Mouse (Mus musculus) intestine, embryonic 14.5 days (tissue): ENCODE data around the gene Tomm34. TPM values are rescaled to one million over a fixed set of nuclear protein-coding genes. Genes with fewer than 3 reads are reported as not detected.

Experiments used
- ATAC-seq: fragments of 200-750 bp; cut with Nextera tagmentation; replicated peaks from 2 replicates; pipeline ENCODE4 v1.8.0; 2017; ENCODE audit warnings: low read depth, moderate number of reproducible peaks, moderate TSS enrichment, moderate library complexity; ENCODE audit not compliant: low FRiP score, low TSS enrichment
- DNase-seq: peaks from one replicate; pipeline ENCODE4 v3.0.0-alpha.2; 2018; ENCODE audit warnings: low spot score
- H3K27ac ChIP-seq: fragments of 300-500 bp; sonication (generic); 2 replicates; pipeline ENCODE4 v1.5.1; 2014; ENCODE audit warnings: low read depth, mild to moderate bottlenecking, control low read depth
- H3K27me3 ChIP-seq: fragments of 300-500 bp; sonication (generic); replicated peaks from 2 replicates; pipeline ENCODE4 v1.6.1; 2014; ENCODE audit warnings: low read length, control low read depth; ENCODE audit not compliant: control insufficient read depth, insufficient read depth
- H3K36me3 ChIP-seq: fragments of 300-500 bp; sonication (generic); 2 replicates; pipeline ENCODE4 v1.6.1; 2014; ENCODE audit warnings: low read length, control low read depth; ENCODE audit not compliant: control insufficient read depth, insufficient read depth
- H3K4me1 ChIP-seq: fragments of 300-500 bp; sonication (generic); replicated peaks from 2 replicates; pipeline ENCODE4 v1.6.1; 2014; ENCODE audit warnings: low read length, control low read depth, mixed read lengths; ENCODE audit not compliant: control insufficient read depth, insufficient read depth
- H3K4me2 ChIP-seq: fragments of 300-500 bp; sonication (generic); 2 replicates; pipeline ENCODE4 v1.6.1; 2014; ENCODE audit warnings: low read length
- H3K4me3 ChIP-seq: fragments of 300-500 bp; sonication (generic); 2 replicates; pipeline ENCODE4 v1.5.1; 2014; ENCODE audit warnings: low read depth, low read length, control low read depth, mixed read lengths
- H3K9ac ChIP-seq: fragments of 300-500 bp; sonication (generic); 2 replicates; pipeline ENCODE4 v1.6.1; 2014; ENCODE audit warnings: mild to moderate bottlenecking, low read length
- H3K9me3 ChIP-seq: fragments of 300-500 bp; sonication (generic); 2 replicates; pipeline ENCODE4 v1.6.1; 2016; ENCODE audit warnings: low read length, control low read depth; ENCODE audit not compliant: control insufficient read depth
- WGBS: fragments of 180-500 bp; shearing (Covaris S2); extraction: QIAGEN DNeasy Blood & Tissue Kit; methylation state at CpG from one replicate; pipeline ENCODE4 v1.1.7; 2014; 5-methylcytosine and 5-hydroxymethylcytosine counted together
- polyA plus RNA-seq: library from polyadenylated mRNA; unstranded; fragments of >200 nt; fragmentation: Nextera tagmentation; extraction: Ambion mirVana; gene quantifications from 2 replicates; pipeline ENCODE4 v1.2.1, GENCODE M21; 2014

Tomm34 gene
- polyA plus RNA-seq, 1 experiment from 2014 or later: 65.9 TPM

- WGBS: 70% methylated on average over 2 of the region's 2 CpGs
- Histone ChIP-seq H3K27ac (no peak overlapping the region), H3K9me3 (no peaks in the 10 kb centered on the region), H3K36me3 (no peaks in the 10 kb centered on the region), H3K27me3 (no peaks in the 10 kb centered on the region), H3K4me3 (no peak overlapping the region), H3K4me2 (no peak overlapping the region), H3K9ac (no peak overlapping the region), H3K4me1 (no peaks in the 10 kb centered on the region)
- ATAC-seq (no peak), DNase-seq (no peak)
These were observed 29.4 kb downstream of the Tomm34 start for GRCm38 (mm10) chr2:164041523-164041922.

- Histone ChIP-seq H3K4me3 (no peak overlapping the region), H3K9ac (no peak overlapping the region), H3K27me3 (no peaks in the 10 kb centered on the region), H3K4me1 (no peaks in the 10 kb centered on the region), H3K9me3 (no peaks in the 10 kb centered on the region), H3K27ac (no peak overlapping the region), H3K36me3 (no peaks in the 10 kb centered on the region), H3K4me2 (no peak overlapping the region)
- DNase-seq: no peak
- WGBS: 86% methylated on average over 6 of the region's 6 CpGs
- ATAC-seq: no peak
These were observed 30.0 kb downstream of the Tomm34 start for GRCm38 (mm10) chr2:164040949-164041348.

GRCm38 (mm10) chr2:164038407-164039028, 32.5 kb downstream of the Tomm34 start:
- no peak overlapping the region for H3K4me3 ChIP-seq
- ATAC-seq: no peak; the same call in 1 of the 2 replicates
- no peaks in the 10 kb centered on the region for H3K27me3 ChIP-seq
- no peak overlapping the region for H3K27ac ChIP-seq
- H3K4me1 ChIP-seq: no peaks in the 10 kb centered on the region
- 92% methylated on average over 1 of the region's 1 CpGs for WGBS
- no peak overlapping the region for H3K4me2 ChIP-seq
- no peaks in the 10 kb centered on the region for H3K9me3 ChIP-seq
- no peak for DNase-seq
- H3K9ac ChIP-seq: no peak overlapping the region
- H3K36me3 ChIP-seq: no peaks in the 10 kb centered on the region

- Histone ChIP-seq H3K27me3 (no peaks in the 10 kb centered on the region), H3K9ac (no peak overlapping the region), H3K4me1 (no peaks in the 10 kb centered on the region), H3K9me3 (0 out of 2 replicates have a peak, but pooled peaks cover 3% of the 10 kb centered on the region), H3K36me3 (no peaks in the 10 kb centered on the region), H3K4me2 (no peak overlapping the region), H3K27ac (no peak overlapping the region), H3K4me3 (no peak overlapping the region)
- DNase-seq (no peak), ATAC-seq (no peak; the same call in 1 of the 2 replicates)
- 54% methylated on average over 10 of the region's 10 CpGs for WGBS
These were observed 34.4 kb downstream of the Tomm34 start for GRCm38 (mm10) chr2:164036520-164037019.

GRCm38 (mm10) chr2:164032973-164033372, 38.0 kb downstream of the Tomm34 start:
- H3K27ac ChIP-seq: no peak overlapping the region
- H3K4me2 ChIP-seq: no peak overlapping the region
- DNase-seq: no peak
- H3K4me3 ChIP-seq: no peak overlapping the region
- H3K27me3 ChIP-seq: no peaks in the 10 kb centered on the region
- H3K36me3 ChIP-seq: no peaks in the 10 kb centered on the region
- WGBS: 86% methylated on average over 3 of the region's 3 CpGs
- H3K9ac ChIP-seq: no peak overlapping the region
- H3K4me1 ChIP-seq: no peaks in the 10 kb centered on the region
- 0 out of 2 replicates have a peak, but pooled peaks cover 3% of the 10 kb centered on the region for H3K9me3 ChIP-seq
- ATAC-seq: no peak

GRCm38 (mm10) chr2:164031147-164031546, 39.8 kb downstream of the Tomm34 start:
- 69% methylated on average over 10 of the region's 10 CpGs for WGBS

GRCm38 (mm10) chr2:164025150-164025549, 45.8 kb downstream of the Tomm34 start, which contains the start of gene Pabpc1l:
Pabpc1l (plus strand) TSS chr2:164025450.
- Histone ChIP-seq H3K36me3 (no peaks in the 10 kb centered on the region), H3K9me3 (no peaks in the 10 kb centered on the region), H3K4me1 (no peaks in the 10 kb centered on the region), H3K27me3 (no peaks in the 10 kb centered on the region), H3K4me2 (no peak within 1 kb of the TSS), H3K27ac (no peak within 1 kb of the TSS), H3K9ac (no peak within 1 kb of the TSS), H3K4me3 (no peak within 1 kb of the TSS)
- ATAC-seq (no peak), DNase-seq (no peak)
- WGBS: 84% methylated on average over 16 of the region's 16 CpGs

More at GRCm38 (mm10) chr2:164031147-164031546, 39.8 kb downstream of the Tomm34 start:
- Histone ChIP-seq H3K27me3 (no peaks in the 10 kb centered on the region), H3K4me3 (no peak overlapping the region), H3K9ac (no peak overlapping the region), H3K4me2 (no peak overlapping the region), H3K36me3 (no peaks in the 10 kb centered on the region), H3K4me1 (no peaks in the 10 kb centered on the region), H3K27ac (no peak overlapping the region), H3K9me3 (0 out of 2 replicates have a peak, but pooled peaks cover 3% of the 10 kb centered on the region)
- no peak for ATAC-seq
- DNase-seq: no peak

- peaks cover 27% of the 10 kb centered on the region for H3K36me3 ChIP-seq
- H3K9me3 ChIP-seq: no peaks in the 10 kb centered on the region
- 56% methylated on average over 2 of the region's 2 CpGs for WGBS
- H3K4me3 ChIP-seq: no peak overlapping the region
- no peak for DNase-seq
- no peak overlapping the region for H3K4me2 ChIP-seq
- H3K27me3 ChIP-seq: no peaks in the 10 kb centered on the region
- no peak overlapping the region for H3K9ac ChIP-seq
- H3K4me1 ChIP-seq: no peaks in the 10 kb centered on the region
- no peak for ATAC-seq
- no peak overlapping the region for H3K27ac ChIP-seq
These were observed 48.9 kb downstream of the Tomm34 start for GRCm38 (mm10) chr2:164022104-164022503.

- 89% methylated on average over 4 of the region's 4 CpGs for WGBS
- no peaks in the 10 kb centered on the region for H3K9me3 ChIP-seq
- no peak for DNase-seq
- H3K4me1 ChIP-seq: no peaks in the 10 kb centered on the region
- H3K4me2 ChIP-seq: no peak overlapping the region
- peaks cover 48% of the 10 kb centered on the region for H3K36me3 ChIP-seq
- no peak overlapping the region for H3K4me3 ChIP-seq
- no peaks in the 10 kb centered on the region for H3K27me3 ChIP-seq
- H3K9ac ChIP-seq: no peak overlapping the region
- no peak for ATAC-seq
- H3K27ac ChIP-seq: no peak overlapping the region
These were observed 51.0 kb downstream of the Tomm34 start for GRCm38 (mm10) chr2:164019943-164020342.
